Mouse (Mus musculus) layer of hippocampus, adult 9-11 months (tissue): ENCODE results near the gene Hist1h2ae.
"Not testable (repeated sequence)": the region's sequence is repeated elsewhere in the genome, so short reads cannot be mapped to it uniquely, and the experiment has no call there.

Experiments used
- DNase-seq: peaks from one replicate; pipeline ENCODE4 v3.0.0; 2022

Gene Hist1h2ae

DNA sequence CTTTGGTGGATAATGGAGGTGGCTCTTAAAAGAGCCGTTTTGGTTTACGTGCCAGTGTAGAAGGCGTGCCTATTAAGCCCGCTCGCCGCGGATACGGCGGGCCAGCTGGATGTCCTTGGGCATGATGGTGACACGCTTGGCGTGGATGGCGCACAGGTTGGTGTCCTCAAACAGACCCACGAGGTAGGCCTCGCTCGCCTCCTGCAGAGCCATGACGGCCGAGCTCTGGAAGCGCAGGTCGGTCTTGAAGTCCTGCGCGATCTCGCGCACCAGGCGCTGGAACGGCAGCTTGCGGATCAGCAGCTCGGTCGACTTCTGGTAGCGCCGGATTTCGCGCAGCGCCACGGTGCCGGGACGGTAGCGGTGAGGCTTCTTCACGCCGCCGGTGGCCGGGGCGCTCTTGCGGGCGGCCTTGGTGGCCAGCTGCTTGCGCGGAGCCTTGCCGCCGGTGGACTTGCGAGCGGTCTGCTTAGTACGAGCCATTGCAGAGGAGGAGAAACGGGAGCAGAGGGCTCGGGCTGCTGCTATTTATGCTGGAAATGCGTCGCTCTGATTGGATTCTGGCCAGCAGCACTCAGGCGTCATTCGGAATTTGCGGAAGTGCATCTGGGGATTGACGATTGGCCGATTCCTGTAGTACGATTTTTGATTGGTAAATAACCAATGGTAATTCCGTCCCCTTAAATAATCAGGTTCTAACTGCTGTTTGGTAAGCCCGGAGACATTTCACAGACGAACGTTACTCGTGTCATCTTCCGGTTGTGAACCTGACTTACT lies 8.9 kb downstream of the Hist1h2ae start, which contains the start of gene Hist1h3e:
TSS of gene Hist1h3e (minus strand) at position 487 of the 777 bp plus-strand sequence.
- DNase-seq: peak; percentile 97

- DNase-seq: not testable (repeated sequence)
These were observed 9.5 kb downstream of the Hist1h2ae start for GRCm38 (mm10) chr13:23561531-23561882.

GRCm38 (mm10) chr13:23560699-23561098 lies 10.3 kb downstream of the Hist1h2ae start:
- DNase-seq: not testable (repeated sequence)

DNA sequence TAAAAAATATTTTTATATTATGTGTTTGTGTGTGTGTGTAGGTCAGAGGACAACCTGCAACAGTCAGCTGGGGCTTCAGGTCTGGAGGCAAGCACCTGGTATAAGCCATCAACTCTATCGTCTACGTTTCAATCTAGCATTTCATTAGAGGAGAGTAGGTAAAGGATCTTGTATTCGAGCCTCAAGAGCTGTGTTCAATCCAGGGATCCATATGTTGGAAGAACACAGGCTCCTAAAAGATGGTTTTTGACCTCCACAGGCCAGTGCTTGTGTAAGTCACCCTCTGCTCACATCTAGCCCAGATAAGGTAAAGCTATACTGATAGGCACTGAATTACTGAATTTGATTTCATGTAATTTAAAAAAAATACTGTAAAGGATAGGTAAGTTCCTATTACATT lies 14.1 kb downstream of the Hist1h2ae start:
- no peak for DNase-seq

DNA sequence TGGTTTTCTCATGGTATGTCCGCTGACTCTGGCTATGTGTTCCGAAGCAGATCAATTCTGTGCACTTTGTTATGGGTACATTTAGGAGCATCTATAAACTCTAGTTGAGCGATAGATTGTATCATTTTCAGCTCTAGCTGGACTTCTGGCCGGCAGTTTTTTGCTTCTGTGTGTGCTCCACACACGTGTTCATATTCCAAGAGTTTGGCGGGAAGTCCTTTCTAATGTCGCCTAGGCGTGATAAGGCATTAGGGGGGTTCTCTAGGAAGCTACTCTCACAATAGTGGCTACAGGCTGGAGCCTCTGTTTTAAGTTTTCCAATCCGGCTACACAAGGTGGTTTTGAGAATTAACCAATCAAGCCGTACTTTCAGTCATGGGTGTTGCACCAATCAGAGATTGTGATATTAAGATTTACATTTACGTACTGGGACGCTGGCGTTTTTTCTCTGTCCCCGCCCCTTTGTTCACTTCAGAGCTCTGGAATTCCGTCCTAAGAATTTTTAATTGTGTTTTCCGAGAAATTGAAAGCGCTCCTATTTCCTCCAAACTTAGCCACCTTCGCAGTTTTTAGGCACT lies 15.1 kb downstream of the Hist1h2ae start:
- DNase-seq: peak; percentile 88

GRCm38 (mm10) chr13:23554925-23555838 lies 15.8 kb downstream of the Hist1h2ae start:
- DNase-seq: peak; percentile 81

- DNase-seq: no peak
These were observed 16.6 kb downstream of the Hist1h2ae start for GRCm38 (mm10) chr13:23554393-23554792.

DNA sequence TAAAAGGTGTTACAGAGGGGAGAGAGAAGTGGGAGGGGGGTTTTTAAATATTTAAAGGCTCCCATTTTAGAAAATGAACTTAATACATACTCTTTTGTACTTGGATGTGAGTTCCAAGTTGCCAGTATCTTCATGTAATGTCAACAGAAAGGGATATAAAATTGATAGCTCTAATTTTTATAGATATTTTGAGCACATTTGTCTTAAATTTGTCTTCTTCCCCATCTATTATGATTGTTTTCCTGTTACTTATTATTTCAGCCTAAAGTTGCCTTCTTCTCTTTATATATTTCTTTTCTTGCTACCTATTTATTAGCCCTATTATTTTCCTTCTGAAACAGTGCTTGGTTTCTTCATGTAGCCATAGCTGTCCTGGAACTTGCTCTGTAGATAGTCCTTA lies 18.1 kb downstream of the Hist1h2ae start, which contains the start of gene Hist1h1d:
TSS of gene Hist1h1d (plus strand) at position 301 of the 400 bp plus-strand sequence.
- DNase-seq: no peak

DNA sequence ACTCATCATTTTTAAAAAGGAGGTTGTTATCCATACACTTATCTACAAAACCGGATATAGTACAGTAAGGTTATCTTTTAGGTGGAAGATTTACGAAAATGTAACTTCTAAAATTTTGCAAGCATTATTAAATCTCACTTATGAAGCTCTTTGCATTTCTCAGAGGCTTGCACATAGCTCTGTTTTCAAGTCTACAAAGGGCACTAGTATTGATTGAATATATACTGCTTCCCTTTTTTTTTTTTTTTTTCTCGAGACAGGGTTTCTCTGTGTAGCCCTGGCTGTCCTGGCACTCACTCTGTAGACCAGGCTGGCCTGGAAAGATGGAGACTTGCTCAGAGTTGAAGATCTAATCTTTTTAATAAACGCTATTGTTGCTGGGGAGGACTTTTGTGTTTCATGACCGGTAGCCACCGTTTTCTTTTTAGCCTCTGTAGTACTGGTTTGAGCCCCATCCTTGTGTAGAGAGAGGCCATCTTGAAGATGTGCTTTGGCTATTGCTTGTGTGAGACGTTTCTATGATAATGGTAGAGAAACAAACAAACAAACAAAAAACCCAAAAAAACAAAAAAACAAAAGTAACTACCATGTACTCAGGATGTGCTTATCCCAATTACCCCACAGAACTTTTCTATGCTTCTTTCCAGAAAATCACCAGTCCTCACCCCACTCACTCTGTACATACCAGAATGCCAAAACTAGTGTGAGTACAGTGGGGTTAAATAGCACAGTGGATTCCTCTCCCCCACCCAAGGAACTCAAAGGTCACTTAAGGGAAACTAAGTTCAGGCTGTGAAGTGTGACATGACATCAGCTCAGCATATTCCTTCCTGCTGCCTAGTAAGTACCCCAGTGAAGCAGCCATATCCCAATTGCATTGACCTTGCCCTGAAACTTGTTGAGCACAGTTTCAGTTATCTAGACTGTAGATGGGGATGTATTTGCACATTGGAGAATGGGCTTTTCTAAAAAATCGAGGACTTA lies 18.8 kb downstream of the Hist1h2ae start:
- no peak for DNase-seq

GRCm38 (mm10) chr13:23551146-23551834 lies 19.7 kb downstream of the Hist1h2ae start, which contains the start of gene Hist1h4f:
Gene Hist1h4f, minus strand, starts transcription at chr13:23551648.
- DNase-seq: peak; percentile 94

- no peak for DNase-seq
These were observed 20.3 kb downstream of the Hist1h2ae start for GRCm38 (mm10) chr13:23550761-23551145.

- no peak for DNase-seq
These were observed 24.3 kb downstream of the Hist1h2ae start for GRCm38 (mm10) chr13:23546694-23547093.

DNA sequence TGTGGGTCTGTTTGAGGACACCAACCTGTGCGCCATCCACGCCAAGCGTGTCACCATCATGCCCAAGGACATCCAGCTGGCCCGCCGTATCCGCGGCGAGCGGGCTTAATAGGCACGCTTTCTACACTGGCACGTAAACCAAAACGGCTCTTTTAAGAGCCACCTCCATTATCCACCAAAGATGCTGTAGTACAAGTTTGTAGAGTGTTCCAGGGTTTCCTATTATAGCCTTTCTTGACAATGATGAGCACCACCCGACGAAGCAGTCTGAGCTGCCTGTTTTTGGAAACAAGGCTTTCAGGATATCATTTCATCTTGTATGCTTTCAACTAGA lies 26.3 kb downstream of the Hist1h2ae start:
- not testable (repeated sequence) for DNase-seq

DNA sequence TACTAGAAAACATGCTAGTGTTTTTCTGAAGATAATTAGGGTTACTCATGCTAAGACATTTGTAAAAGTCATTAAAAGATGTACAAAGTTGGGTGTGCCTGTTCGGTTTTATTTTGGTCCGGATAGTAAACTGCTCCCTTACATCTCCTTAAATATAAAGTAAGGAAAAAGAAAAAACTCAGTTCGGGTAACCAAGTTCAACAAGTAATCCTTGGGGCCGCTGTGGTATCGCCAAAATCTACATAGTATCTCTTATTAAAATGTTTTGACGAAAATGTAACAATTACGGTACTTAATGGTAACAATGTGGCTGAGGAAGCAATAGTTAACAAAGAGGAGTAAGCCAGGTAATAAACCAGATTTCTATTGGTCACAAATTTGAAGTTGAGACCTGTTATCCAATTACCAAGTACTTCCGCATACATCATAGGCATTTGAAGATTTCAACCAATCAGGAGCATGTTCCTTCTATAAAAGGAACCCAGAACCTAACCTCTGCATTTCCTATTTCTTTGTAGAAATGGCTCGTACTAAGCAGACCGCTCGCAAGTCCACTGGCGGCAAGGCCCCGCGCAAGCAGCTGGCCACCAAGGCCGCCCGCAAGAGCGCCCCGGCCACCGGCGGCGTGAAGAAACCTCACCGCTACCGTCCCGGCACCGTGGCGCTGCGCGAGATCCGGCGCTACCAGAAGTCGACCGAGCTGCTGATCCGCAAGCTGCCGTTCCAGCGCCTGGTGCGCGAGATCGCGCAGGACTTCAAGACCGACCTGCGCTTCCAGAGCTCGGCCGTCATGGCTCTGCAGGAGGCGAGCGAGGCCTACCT lies 26.8 kb downstream of the Hist1h2ae start, which contains the start of gene Hist1h3f:
TSS of gene Hist1h3f (plus strand) at position 88 of the 822 bp plus-strand sequence.
- DNase-seq: peak; percentile 85

DNA sequence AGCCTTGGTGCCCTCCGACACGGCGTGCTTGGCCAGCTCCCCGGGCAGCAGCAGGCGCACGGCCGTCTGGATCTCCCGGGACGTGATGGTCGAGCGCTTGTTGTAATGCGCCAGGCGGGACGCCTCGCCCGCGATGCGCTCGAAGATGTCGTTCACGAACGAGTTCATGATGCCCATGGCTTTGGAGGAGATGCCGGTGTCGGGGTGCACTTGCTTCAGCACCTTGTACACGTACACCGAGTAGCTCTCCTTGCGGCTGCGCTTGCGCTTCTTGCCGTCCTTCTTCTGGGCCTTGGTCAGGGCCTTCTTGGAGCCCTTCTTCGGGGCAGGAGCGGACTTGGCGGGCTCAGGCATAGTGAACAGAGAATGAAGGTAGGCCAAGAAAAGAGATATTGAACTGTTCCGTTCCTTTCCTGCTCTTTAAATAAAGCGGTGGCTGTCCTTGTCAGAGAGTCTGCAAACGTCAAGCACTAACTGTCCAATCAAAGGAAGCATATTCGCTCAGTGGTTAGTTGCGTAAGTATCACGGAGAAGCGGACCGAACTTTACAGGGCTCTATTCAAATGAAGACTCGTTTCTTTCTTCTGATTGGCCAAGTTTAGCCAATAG lies 27.9 kb downstream of the Hist1h2ae start, which contains the start of gene Hist1h2bh:
TSS of gene Hist1h2bh (minus strand) at position 394 of the 609 bp plus-strand sequence.
- peak; percentile 94 for DNase-seq

DNA sequence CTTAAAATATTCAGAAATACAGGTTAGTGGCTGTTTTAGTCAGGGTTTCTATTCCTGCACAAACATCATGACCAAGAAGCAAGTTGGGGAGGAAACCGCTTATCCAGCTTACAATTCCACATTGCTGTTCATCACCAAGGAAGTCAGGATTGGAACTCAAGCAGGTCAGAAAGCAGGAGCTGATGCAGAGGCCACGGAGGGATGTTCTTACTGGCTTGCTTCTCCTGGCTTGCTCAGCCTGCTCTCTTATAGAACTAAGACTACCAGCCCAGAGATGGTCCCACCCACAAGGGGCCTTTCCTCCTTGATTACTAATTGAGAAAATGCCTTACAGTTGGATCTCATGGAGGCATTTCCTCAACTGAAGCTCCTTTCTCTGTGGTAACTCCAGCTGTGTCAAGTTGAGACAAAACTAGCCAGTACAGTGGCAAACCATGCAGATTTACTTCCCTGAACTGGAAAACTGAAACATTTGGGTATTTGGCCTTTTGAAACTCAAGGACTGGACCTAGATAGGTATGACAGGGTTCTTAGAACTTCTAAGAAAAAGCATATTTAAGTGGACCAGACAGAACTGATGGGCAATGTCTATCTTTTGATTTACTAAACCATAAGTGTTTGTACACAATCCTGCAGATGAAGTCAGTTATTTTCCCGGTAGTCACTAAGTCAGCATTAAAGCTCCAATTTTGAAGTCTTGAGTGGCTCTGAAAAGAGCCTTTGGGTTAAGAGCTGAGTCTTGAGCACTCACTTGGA lies 28.6 kb downstream of the Hist1h2ae start:
- DNase-seq: not testable (repeated sequence)

DNA sequence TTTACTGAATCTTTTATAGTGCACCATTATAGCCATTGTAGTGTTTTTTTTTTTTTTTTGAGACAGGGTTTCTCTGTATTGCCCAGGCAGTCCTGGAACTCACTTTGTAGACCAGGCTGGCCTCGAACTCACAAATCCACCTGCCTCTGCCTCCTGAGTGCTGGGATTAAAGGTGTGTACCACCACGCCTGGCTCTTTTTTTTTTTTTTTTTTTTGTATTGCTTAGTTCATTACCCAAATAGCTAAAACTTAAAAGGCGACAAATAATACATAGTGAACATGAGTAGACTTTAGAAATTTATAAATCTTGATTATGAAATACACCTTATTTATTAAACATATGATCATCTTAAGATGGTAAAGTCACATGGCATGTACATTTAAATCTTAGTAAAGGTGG lies 29.5 kb downstream of the Hist1h2ae start:
- no peak for DNase-seq

DNA sequence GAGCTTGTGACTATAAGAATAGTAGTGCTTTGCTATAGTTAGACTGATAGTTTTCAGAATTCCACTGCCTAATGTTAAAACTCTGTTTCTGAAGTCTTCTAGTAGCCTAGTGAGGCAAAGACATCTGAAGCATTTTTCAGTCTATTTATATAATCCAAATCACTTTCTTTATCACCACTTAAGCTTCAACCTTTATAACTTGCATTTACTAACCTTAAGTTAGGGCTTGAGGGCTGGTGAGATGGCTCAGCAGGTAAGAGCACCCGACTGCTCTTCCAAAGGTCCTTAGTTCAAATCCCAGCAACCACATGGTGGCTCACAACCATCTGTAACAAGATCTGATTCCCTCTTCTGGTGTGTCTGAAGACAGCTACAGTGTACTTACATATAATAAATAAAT lies 31.2 kb downstream of the Hist1h2ae start:
- DNase-seq: not testable (repeated sequence)

GRCm38 (mm10) chr13:23538249-23538648 lies 32.8 kb downstream of the Hist1h2ae start:
- no peak for DNase-seq
